Mouse (Mus musculus) natural killer cell, adult 2 months (primary cell): Measurements from ENCODE around the gene Tax1bp3.

Experiments used
- DNase-seq, 2 experiments: peaks; one replicate each; pipeline ENCODE4 v3.0.0; 2022; ENCODE audit warnings: low spot score in 2 of 2

Tax1bp3 gene

DNA sequence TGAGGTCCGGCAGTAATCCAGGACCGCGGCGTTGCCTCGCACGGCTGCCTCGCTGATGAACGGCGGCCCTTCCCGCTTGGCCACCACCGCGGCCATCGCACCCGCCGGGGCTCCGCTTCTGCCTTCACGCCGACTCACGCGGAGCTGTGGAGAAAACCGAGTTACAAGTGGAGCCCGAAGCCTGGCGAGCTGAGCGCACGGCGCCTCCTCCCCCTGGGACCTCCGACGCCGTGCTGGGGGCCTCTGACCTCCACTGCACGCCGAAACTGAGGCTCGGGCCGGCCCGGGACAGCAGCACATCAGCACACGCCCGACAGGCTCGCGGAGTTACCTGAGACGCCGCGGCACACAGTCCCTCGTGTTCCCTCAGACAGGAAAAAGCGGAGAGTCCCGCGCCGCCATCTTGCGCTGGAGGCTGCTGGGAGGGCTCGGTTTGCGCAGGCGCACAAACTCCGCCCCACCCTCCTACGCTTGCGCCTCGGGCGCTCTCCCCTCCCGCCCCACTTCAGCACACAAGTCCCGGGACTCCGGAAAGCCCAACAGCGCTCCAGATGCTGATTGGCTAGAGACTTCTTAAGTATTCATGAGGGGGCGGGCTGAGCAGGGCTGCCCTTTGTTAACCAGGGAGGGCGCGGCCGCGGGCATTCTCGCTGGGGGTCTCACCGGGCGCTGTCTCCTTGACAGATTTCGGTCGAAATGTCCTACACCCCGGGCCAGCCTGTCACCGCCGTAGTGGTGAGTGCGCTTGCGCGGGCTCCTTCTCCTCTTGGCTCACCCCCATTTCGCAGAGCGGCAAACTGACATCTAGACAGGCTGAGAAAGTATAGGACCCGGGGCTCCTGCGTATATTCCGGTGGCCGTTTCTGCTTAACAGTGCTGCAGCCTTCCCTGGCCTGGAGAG, at the start of gene Tax1bp3, which contains the start of gene Emc6:
Gene Tax1bp3, plus strand, starts transcription at position 476 of the 901 bp plus-strand sequence.
Gene Emc6, minus strand, starts transcription at position 430 of the 901 bp plus-strand sequence.
- peak; percentile 94 to 96 for DNase-seq

DNA sequence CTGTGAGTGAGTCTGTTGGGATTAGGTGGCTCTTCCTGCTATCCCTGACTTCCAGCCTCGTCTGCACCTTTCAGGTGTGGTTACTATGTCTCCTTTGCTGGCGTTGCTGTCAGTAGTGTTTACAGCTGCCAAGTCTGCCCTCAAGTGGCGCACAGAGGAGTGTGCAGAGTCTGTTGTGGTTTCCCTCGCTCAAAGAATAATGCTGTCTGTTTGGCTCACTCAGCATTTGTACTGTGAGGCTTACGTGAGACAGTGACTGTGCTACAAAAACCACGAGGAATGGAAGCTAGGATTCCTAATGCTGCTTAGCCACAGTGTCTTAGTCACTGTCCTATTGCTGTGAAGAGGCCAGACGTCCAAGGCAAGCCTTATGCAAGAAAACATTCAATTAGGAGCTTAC, 45.9 kb upstream of the Tax1bp3 start:
- peak; percentile 46 to 53 for DNase-seq

DNA sequence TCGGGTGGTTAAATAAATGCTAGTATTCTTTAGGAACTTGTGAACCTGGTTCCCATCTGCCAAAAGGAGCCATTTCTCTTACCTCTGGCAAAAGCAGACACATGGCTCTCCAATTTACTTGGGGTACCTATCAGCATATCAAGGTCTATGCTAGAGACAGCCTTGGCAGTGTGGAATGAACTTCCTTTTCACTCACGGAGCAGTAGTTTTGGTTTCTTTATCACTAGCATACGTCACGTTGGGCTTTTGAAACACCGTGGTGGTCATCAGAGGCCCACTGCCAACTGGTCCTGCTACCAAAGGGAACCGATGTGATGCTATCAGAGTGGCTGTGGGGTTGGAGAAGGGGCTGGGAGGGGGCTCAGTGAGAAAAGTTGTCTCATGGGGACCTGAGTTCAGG, 43.9 kb upstream of the Tax1bp3 start:
- peak; percentile 26 to 47 for DNase-seq

DNA sequence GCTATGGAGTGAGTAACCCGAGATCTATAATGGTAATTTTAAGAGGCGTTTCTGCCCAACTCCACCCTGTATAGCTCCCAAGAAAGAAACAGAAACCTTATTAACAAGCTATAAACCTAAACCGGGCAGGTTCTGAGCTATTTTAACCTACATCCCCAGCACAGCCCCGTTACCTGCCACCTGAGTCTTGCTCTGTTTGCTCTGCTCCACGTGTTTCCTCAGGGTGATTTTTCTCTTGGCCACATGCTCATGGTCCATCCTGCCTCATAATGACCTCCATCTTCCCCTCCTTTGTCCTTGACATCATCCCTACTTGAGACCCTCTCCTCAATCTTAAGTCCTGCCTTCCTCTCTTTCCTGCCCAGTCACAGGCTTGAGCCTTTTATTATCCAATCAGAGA, 42.7 kb upstream of the Tax1bp3 start:
- no peak for DNase-seq

DNA sequence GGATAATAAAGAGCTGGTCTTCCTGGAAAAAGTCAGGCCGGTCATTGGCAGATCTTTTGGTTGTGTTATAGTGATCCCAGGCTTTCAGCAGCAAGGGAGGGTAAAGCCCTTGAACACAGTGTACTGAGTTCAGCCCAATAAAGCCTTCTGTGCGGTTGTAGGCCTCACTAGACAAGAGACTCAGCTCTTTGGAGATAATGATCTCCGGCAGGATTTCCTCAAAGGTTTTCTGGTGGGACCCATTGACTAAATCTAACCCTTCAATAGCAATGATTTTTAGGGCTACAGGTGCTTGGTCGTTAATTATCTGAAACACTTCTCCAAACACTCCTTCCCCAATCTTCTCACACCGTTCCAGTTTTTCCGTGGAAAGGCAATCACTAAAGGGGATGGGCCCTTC, 40.3 kb upstream of the Tax1bp3 start:
- no peak for DNase-seq

DNA sequence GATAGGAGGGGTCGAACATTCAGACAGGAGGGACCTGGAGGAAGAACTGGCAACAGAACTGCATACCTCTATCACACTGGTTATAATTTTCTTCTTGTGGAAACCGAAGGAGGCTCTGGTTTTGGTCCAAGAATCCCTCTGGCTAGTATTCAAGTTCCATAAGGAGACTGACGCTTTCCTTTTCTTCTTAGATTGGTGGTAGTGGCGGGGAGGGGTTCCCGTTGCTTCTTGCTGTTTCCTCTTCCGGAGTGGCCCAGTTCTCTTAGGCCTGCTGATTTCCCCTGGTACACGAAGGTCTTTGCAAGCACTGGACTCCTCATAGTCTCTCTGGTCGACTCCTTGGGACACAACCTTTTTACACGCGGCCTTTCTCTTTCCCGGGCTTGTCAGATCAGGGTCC, 39.8 kb upstream of the Tax1bp3 start:
- no peak for DNase-seq

DNA sequence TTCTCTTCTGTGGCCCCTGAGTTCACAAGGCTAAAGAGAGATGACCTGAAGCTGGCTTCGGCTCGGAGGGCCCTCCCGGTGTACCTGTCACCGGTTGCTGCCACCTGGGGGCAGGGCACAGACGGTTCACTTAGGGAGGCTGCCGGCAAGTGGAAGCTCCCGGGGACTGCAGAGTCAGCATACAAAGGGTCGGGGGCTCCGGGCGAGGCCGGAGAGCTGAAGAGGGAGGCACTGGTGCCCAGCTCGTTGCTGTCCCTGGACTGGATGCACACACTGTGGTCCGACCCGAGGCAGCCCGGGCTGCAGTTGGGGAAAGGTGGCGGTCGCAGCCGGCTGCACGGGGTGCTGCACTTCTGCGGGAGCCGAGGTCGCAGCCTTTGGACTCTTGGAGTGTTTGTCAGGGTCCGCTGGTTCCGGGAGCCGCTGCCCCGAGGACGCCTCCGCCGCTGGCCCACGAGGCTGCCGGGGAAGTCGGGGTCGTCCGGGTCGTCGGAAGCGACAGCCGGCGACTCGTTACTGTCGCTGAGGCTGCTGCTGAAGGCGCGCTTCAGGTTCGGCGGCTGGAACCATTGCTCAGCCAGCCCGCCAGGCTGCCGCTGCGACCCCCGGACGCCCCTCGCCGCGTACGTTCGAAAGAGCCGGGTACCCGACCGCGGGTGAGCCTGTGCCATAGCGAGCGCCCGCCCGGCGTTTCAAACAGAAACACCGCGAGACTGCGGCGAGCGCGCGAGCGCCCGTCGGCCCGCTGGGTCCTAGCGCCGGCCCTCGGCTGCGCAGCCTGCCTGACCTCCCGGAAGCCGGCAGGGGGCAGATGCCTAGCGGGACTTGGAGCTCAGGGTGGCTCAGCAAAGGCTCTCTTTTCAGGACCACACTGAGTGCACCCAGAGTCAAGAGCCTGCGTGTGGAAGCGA, 39.0 kb upstream of the Tax1bp3 start, which contains the start of gene Haspin:
Gene Haspin, minus strand, starts transcription at position 704 of the 911 bp plus-strand sequence.
- peak; percentile 86 to 92 for DNase-seq

DNA sequence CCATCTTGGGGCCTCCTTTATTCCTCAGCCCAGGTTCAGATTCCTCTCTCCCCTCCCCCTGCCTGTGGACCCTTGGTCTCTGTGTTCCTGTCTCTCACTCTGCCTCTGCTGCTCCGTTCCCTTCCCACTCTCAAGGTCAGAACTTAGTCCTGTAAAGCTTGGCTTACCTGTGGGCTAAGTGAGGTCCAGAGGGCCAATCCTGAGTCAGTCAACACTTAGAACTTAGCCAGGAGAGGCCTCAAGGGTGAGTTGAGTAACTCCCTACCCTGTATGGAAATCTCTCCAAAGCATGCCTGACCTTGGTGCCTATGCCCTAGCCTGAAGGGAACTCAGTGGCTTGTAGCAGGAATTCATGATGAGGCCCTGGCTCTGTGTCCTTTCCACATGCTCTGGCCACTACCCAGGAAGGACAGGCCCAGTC, 32.6 kb upstream of the Tax1bp3 start:
- no peak for DNase-seq

DNA sequence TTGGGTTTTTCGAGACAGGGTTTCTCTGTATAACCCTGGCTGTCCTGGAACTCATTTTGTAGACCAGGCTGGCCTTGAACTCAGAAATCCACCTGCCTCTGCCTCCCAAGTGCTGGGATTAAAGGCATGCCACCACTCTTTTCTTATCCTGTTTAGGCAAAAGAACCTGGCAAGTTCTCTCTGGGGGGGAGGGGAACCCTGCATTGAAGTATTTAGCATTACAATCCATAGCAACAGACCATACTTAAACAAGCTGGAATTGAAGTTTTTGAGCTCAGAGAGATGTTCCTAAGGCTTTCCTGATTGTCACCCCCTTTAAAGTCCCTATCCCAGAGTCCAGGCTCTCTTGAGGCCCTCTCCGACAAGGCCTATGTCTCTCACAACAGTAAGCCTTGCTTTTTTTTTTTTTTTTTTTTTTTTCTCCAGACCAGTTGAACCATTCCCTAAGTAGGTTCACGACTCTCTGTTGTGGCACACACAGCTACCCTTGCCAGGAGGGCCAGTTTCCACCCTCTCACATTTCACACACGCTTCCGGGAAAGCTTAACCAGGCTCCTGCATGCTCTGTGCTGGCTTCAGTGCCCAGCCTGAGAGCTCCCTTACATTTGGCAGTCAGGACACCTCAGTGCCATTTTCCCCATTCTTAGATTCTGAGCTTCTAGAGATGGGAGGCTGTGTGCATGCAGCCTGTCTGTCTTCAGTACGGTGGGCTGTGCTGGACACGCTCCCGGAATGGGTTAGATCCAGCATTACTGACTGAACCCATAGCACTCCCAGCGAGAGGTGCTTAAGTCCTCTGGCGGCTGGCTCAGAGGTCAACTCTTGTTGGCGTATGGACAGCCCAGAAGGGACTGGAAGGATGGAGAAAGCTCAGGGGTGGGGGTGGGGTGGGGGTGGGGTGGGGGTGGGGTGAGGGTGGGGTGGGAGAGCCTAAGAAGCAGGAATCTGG, 30.6 kb upstream of the Tax1bp3 start:
- DNase-seq = no peak

DNA sequence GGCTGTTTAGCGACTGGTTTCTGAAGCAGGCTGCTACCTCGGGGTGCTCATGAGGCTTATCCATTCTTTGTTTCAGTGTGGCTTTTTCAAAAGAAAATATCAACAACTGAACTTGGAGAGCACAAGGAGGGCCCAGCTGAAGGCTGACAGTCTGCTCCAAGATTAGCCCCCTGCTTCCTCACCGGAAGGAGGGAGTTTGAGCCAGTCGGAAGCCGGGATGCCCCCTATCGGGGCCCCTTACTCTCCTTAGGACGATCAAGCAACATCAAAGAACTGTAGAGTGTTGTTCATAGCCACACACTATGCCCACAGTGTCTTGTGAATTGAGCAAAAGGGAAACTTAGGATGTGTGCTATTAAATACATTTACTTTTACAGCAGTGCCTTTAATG, 29.9 kb upstream of the Tax1bp3 start:
- DNase-seq = no peak

DNA sequence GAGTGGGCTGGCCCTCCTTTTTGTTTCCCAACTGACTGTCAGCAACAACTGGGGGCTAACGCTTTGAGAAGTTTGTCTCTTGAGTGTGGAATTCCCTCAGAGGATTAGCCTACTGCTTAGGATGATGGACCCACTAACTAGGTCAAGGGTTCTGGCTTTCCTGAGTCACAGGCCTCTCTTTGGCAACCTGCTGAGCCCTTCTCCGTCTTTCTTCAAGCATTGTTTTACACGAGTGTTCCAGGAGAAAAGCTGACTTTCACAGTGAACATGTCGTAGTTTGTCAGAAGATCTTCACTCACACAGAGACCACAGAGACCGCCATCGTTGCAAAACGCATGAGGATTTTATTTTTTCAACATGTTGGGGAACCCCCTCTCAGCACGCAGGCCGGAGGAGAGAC, 28.7 kb upstream of the Tax1bp3 start:
- no peak for DNase-seq

DNA sequence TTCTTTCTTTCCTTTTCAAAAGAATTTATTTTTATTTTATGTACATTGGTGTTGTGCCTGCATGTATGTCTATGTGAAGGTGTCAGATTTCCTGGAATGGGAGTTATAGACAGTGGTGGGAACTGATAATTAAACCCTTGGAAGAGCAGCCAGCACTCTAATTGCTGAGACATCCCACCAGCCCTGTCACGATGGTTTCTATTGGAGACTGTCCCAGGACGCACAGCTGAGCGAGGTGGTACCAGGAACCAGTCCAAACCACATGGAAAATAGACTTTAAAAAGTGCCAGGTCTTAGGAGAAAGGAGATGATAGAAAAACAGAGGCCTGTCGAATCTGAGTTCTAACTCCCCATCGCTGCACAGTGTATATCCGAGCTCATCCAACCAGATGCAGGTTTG, 21.8 kb upstream of the Tax1bp3 start:
- no peak for DNase-seq

DNA sequence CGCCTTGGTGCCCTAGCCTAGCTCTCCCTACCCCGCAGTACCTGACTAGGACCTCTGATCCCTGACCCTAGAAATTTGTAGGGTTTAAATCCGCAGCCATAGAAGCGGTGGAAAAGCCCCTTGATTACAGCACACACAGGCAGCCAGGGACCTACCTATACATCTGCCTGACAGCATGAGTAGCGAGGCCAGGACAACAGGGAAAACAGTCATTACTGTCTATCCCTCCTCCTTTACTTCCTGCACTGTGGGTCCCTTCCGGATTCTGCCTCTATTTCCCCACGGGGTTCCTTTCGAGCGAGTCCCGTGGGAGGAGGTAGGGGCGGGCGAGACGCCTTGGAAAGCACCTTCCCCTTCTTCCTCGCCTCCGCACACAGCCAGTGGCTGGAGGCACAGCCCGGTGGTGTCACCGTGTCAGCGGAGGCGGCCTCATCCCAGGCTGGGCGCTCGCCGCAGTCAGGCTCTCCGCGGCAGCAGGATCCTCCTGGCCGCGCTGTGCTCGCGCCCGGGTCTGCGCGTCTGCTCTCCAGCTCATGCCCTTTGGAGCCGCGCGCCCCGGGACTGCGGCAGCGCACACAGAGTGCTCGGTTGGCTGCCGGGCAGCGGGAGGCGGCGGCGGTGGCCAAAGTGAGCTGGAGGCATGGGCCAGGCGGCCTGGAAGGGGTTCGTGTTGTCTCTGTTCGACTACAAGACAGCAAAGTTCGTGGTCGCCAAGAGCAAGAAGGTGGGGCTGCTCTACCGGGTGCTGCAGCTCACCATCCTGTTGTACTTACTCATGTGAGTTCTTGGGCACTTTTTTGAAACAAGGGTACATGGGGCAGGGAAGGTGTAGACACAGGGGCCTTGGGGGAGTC, 16.7 kb upstream of the Tax1bp3 start, which contains the start of gene P2rx5:
Gene P2rx5, plus strand, starts transcription at position 465 of the 854 bp plus-strand sequence.
- no peak for DNase-seq

DNA sequence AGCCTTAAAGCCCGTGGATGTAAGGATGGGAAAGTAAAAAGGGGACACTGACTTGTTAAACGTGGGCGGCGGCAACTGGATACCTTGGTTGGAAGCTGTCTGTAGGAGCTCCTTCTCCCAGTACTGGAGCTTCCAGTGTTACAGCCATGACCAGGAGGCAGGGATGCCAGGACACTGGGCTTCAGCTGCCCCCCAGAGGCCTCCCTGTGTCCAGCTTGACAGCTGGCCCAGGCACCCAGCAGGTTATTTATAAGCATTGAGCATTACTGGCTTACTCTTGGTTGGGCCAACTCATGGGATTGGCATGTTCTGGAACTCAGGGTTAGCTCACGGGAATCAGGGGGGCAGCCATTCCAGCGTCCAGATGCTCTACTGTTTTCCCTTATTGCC, 16.1 kb upstream of the Tax1bp3 start:
- no peak for DNase-seq

DNA sequence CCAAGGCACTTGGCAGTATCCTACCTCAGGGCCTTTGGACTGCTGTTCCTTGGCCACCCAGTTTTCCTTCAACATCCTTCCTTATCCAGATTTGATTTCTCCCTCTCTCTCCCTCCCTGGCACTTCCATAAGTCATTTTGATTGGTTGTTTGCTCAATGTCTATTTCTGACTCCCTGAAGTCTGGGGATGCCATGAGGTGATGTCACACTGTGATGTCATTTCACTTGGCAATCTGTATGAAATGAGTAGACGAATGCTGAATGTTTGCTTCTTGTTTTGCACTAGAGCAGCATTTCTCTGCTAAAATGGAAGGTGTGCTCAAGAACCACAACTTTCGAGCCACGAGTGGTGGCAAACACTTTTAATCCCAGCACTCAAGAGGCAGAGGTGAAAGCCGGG, 15.3 kb upstream of the Tax1bp3 start:
- no peak for DNase-seq

DNA sequence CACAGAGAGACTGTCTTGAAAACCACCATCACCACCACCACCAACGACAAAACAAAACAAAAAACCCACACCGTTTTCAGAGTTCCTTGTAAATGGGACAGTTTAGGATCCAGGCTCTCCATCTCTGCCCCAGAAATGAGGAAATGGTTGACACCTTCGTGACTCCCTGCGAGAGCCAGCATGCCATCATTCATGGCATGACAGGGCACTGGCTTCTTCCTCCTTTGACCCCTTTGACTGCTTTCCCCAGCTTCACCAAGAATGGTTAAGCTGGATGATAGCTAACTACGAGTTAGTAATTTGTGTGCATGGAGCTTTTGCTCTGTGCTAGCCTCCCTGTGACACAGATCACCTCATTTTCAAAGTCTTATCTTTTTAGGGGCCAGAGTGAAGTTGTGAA, 14.6 kb upstream of the Tax1bp3 start:
- DNase-seq = no peak

DNA sequence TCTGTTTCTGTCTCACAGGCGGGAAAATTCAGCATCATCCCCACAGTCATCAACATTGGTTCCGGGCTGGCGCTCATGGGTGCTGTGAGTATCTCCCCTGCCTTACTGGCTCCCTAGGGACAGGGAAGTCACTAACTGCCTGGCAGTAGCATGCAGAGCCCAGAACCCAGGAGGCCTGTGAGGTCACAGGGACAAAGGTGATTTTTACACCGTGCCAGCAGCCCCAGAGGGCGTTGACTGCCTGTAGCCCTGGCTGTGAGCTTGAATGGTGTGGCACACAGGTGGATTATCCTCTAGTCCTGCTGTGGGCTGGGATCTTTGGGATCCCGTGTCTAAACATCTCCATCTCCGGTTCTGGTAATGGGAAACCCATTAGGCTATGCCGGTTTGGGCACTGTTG, 8.8 kb upstream of the Tax1bp3 start:
- no peak for DNase-seq

DNA sequence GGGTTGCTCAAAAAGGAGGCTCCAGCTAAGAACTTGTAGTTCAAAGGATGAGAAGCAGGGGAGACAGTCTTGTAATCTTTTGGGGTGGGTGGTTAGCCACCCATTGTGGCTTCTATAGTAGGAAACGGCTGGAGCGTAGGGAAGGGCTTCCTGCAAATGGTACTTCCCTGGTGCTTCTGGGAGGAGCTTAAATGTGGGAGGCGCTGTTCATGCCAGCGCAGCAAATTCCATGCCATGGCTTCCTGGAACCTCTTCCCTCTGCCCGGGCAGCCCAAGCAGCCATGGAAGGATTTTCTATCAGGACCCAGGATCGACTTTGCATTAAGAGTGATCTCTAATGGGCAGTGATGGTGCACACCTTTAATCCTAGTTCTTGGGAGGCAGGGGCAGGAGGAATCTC, 8.3 kb upstream of the Tax1bp3 start:
- DNase-seq = no peak

DNA sequence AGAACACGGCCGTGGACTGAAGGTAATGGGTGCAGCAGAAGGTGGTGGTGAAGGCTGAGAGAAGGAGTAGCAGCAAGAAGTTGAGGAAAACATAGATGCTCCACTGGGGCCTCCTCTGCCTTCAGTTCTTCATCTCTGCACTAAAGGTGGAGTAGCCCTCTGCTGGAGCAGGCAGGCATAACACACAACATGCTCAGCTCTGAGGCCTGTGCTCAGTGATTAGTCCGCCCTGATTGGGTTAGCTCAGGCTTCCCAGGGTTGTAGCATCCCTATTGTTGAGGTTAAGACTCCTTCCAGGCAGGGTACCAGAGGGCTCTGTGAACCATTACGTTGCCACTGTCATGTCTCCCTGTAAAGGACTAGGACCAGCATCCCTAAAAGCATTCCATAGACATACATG, 7.7 kb upstream of the Tax1bp3 start:
- DNase-seq = peak; percentile 26 to 52

DNA sequence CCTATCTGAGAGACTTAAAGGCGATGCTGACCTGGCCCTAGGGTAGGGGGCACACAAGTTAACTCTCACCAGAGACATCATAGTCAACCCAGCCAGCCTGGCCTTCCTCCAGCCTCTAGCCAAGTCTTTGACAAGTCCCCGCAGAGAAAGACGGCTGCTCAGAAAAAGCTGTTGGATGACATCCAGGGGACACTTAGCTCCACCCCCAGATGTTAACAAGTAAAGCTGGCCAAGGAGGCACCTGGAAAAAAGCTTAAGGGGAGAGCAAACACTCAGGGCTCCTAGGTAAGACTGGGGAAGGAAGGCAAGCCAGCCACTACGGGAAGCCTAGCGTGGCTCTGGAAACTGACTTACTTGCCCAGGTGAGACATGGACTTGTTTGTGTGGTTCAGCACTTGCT, 4.7 kb upstream of the Tax1bp3 start:
- DNase-seq = no peak
